Mouse (Mus musculus) MEL (cell line): ENCODE results near the gene Optn. TPM values are rescaled to one million over a fixed set of nuclear protein-coding genes. Genes with fewer than 3 reads are reported as not detected.

ENCODE experiments used
- DNase-seq: peaks from one replicate; pipeline ENCODE4 v3.0.0; 2011; ENCODE audit warnings: low read depth, low spot score
- H3K27ac ChIP-seq: 2 replicates; pipeline ENCODE4 v1.5.1; 2012; ENCODE audit warnings: low read depth, mild to moderate bottlenecking, control low read depth, low read length, moderate library complexity; ENCODE audit not compliant: control insufficient read depth
- H3K27me3 ChIP-seq, 2 experiments: fragments of 150-350 bp in 1 of 2; sonication (generic) in 1 of 2; 2 replicates each; pipeline ENCODE4 v1.6.1; 2012; ENCODE audit warnings: low read length in 2 of 2, mild to moderate bottlenecking in 2 of 2, improper control_type of control experiment in 1 of 2, moderate library complexity in 1 of 2; ENCODE audit not compliant: insufficient read depth in 2 of 2, control insufficient read depth in 1 of 2
- H3K36me3 ChIP-seq, 2 experiments: 2 replicates each; pipeline ENCODE4 v1.6.1; 2012 to 2014; ENCODE audit warnings: low read length in 2 of 2, improper control_type of control experiment in 1 of 2, inconsistent platforms in 1 of 2, mild to moderate bottlenecking in 1 of 2; ENCODE audit not compliant: insufficient read depth in 2 of 2, control insufficient read depth in 1 of 2
- H3K4me1 ChIP-seq, 2 experiments: fragments of 150-350 bp in 1 of 2; sonication (generic) in 1 of 2; 2 replicates each; pipeline ENCODE4 v1.6.1; 2012; ENCODE audit warnings: low read length in 2 of 2, improper control_type of control experiment in 1 of 2, mild to moderate bottlenecking in 1 of 2; ENCODE audit not compliant: insufficient read depth in 2 of 2, control insufficient read depth in 1 of 2
- H3K4me3 ChIP-seq, 2 experiments: fragments of 150-350 bp in 1 of 2; sonication (generic) in 1 of 2; 2 replicates each; pipeline ENCODE4 v1.5.1; 2012; ENCODE audit warnings: low read depth in 2 of 2, low read length in 2 of 2, mild to moderate bottlenecking in 2 of 2, moderate library complexity in 2 of 2, control low read depth in 1 of 2, improper control_type of control experiment in 1 of 2; ENCODE audit not compliant: control insufficient read depth in 1 of 2, insufficient read depth in 1 of 2
- H3K79me2 ChIP-seq: 2 replicates; pipeline ENCODE4 v1.6.1; 2012; ENCODE audit warnings: mild to moderate bottlenecking, low read length, moderate library complexity; ENCODE audit not compliant: control insufficient read depth, poor library complexity, insufficient read depth
- H3K9ac ChIP-seq: 2 replicates; pipeline ENCODE4 v1.6.1; 2012; ENCODE audit warnings: low read depth, mild to moderate bottlenecking, control low read depth, low read length, moderate library complexity; ENCODE audit not compliant: control insufficient read depth, poor library complexity, severe bottlenecking
- H3K9me3 ChIP-seq: fragments of 150-350 bp; sonication (generic); replicated peaks from 2 replicates; pipeline ENCODE4 v1.6.1; 2012; ENCODE audit warnings: mild to moderate bottlenecking, low read length, improper control_type of control experiment, moderate library complexity; ENCODE audit not compliant: insufficient read depth
- CHD1 ChIP-seq: IDR thresholded peaks from 2 replicates; pipeline ENCODE4 v1.6.1; 2012; ENCODE audit warnings: low read depth, mild to moderate bottlenecking, inconsistent platforms, low read length, improper control_type of control experiment
- CHD2 ChIP-seq: IDR thresholded peaks from 2 replicates; pipeline ENCODE4 v1.6.1; 2011; ENCODE audit warnings: low read length, improper control_type of control experiment
- CTCF ChIP-seq, 3 experiments: IDR thresholded peaks in 2 of 3; conservative IDR thresholded peaks in 1 of 3; 2 replicates each; pipeline ENCODE4 v1.5.1; 2011 to 2012; ENCODE audit warnings: low read length in 3 of 3, low read depth in 2 of 3, mild to moderate bottlenecking in 2 of 3, improper control_type of control experiment in 1 of 3, inconsistent platforms in 1 of 3, mixed read lengths in 1 of 3, moderate library complexity in 1 of 3; ENCODE audit not compliant: control insufficient read depth in 1 of 3, insufficient read depth in 1 of 3, poor library complexity in 1 of 3, severe bottlenecking in 1 of 3
- E2F4 ChIP-seq: IDR thresholded peaks from 2 replicates; pipeline ENCODE4 v1.6.1; 2011; ENCODE audit warnings: low read depth, low read length, improper control_type of control experiment, borderline replicate concordance
- EP300 ChIP-seq, 2 experiments: IDR thresholded peaks; 2 replicates each; pipeline ENCODE4 v1.6.1; 2011; ENCODE audit warnings: improper control_type of control experiment in 2 of 2, low read length in 2 of 2, low read depth in 1 of 2, mild to moderate bottlenecking in 1 of 2
- ETS1 ChIP-seq: IDR thresholded peaks from 2 replicates; pipeline ENCODE4 v1.6.1; 2012; ENCODE audit warnings: low read depth, mild to moderate bottlenecking, inconsistent platforms, low read length, improper control_type of control experiment, moderate library complexity
- GABPA ChIP-seq: IDR thresholded peaks from 2 replicates; pipeline ENCODE4 v1.6.1; 2012; ENCODE audit warnings: low read depth, mild to moderate bottlenecking, inconsistent platforms, low read length, improper control_type of control experiment, moderate library complexity
- HCFC1 ChIP-seq: IDR thresholded peaks from 2 replicates; pipeline ENCODE4 v1.6.1; 2012; ENCODE audit warnings: low read depth, mild to moderate bottlenecking, inconsistent platforms, low read length, improper control_type of control experiment, moderate library complexity
- KAT2A ChIP-seq: conservative IDR thresholded peaks from 2 replicates; pipeline ENCODE4 v1.6.1; 2012; ENCODE audit warnings: low read depth, low read length, improper control_type of control experiment, inconsistent platforms
- MAFK ChIP-seq: IDR thresholded peaks from 2 replicates; pipeline ENCODE4 v1.6.1; 2011; ENCODE audit warnings: low read depth, mild to moderate bottlenecking, low read length, improper control_type of control experiment, borderline replicate concordance
- MAX ChIP-seq: IDR thresholded peaks from 2 replicates; pipeline ENCODE4 v1.6.1; 2011; ENCODE audit warnings: low read length, improper control_type of control experiment
- MXI1 ChIP-seq: IDR thresholded peaks from 2 replicates; pipeline ENCODE4 v1.6.1; 2011; ENCODE audit warnings: mild to moderate bottlenecking, low read depth, low read length, improper control_type of control experiment
- NRF1 ChIP-seq: IDR thresholded peaks from 2 replicates; pipeline ENCODE4 v1.6.1; 2014; ENCODE audit warnings: low read depth, mild to moderate bottlenecking, inconsistent platforms, low read length, improper control_type of control experiment, moderate library complexity; ENCODE audit not compliant: poor library complexity, insufficient read depth, severe bottlenecking
- POLR2AphosphoS2 ChIP-seq: IDR thresholded peaks from 2 replicates; pipeline ENCODE4 v1.6.1; 2011; ENCODE audit warnings: low read length, improper control_type of control experiment
- RAD21 ChIP-seq: IDR thresholded peaks from 2 replicates; pipeline ENCODE4 v1.6.1; 2011; ENCODE audit warnings: mild to moderate bottlenecking, low read depth, low read length, improper control_type of control experiment
- SIN3A ChIP-seq: IDR thresholded peaks from 2 replicates; pipeline ENCODE4 v1.6.1; 2012; ENCODE audit warnings: low read length, improper control_type of control experiment, inconsistent platforms
- SMC3 ChIP-seq: IDR thresholded peaks from 2 replicates; pipeline ENCODE4 v1.6.1; 2011; ENCODE audit warnings: low read depth, low read length, improper control_type of control experiment
- TAL1 ChIP-seq: IDR thresholded peaks from 2 replicates; pipeline ENCODE4 v1.6.1; 2012; ENCODE audit warnings: mild to moderate bottlenecking, inconsistent platforms, low read length, moderate library complexity, mixed read lengths
- TBP ChIP-seq: IDR thresholded peaks from 2 replicates; pipeline ENCODE4 v1.8.0; 2011; ENCODE audit warnings: low read depth, low read length, improper control_type of control experiment
- TCF12 ChIP-seq: IDR thresholded peaks from 2 replicates; pipeline ENCODE4 v1.6.1; 2014; ENCODE audit warnings: low read depth, mild to moderate bottlenecking, inconsistent platforms, low read length, improper control_type of control experiment, moderate library complexity
- UBTF ChIP-seq: IDR thresholded peaks from 2 replicates; pipeline ENCODE4 v1.6.1; 2012; ENCODE audit warnings: low read depth, mild to moderate bottlenecking, inconsistent platforms, low read length, improper control_type of control experiment, moderate library complexity, borderline replicate concordance; ENCODE audit not compliant: insufficient read depth
- USF2 ChIP-seq, 2 experiments: IDR thresholded peaks; 2 replicates each; pipeline ENCODE4 v1.6.1; 2011 to 2012; ENCODE audit warnings: improper control_type of control experiment in 2 of 2, low read length in 2 of 2, borderline replicate concordance in 1 of 2, inconsistent platforms in 1 of 2, low read depth in 1 of 2, mild to moderate bottlenecking in 1 of 2; ENCODE audit not compliant: insufficient read depth in 1 of 2
- ZC3H11A ChIP-seq: IDR thresholded peaks from 2 replicates; pipeline ENCODE4 v1.6.1; 2012; ENCODE audit warnings: low read depth, mild to moderate bottlenecking, inconsistent platforms, low read length, improper control_type of control experiment
- ZKSCAN1 ChIP-seq: IDR thresholded peaks from 2 replicates; pipeline ENCODE4 v1.6.1; 2012; ENCODE audit warnings: low read depth, mild to moderate bottlenecking, inconsistent platforms, low read length, improper control_type of control experiment, moderate library complexity
- ZMIZ1 ChIP-seq: IDR thresholded peaks from 2 replicates; pipeline ENCODE4 v1.6.1; 2012; ENCODE audit warnings: low read depth, mild to moderate bottlenecking, inconsistent platforms, low read length, improper control_type of control experiment, moderate library complexity
- ZNF384 ChIP-seq: IDR thresholded peaks from 2 replicates; pipeline ENCODE4 v1.6.1; 2012; ENCODE audit warnings: low read depth, mild to moderate bottlenecking, inconsistent platforms, low read length, improper control_type of control experiment
- polyA plus RNA-seq, 2 experiments: library from polyadenylated mRNA; stranded (reverse) in 1 of 2; unstranded in 1 of 2; fragments of >175 nt in 1 of 2; fragments of >200 nt in 1 of 2; gene quantifications; 2 replicates each; pipeline versions ENCODE4 v1.2.1 to v1.2.4; 2012; ENCODE audit warnings: low replicate concordance in 2 of 2, low read depth in 1 of 2; ENCODE audit not compliant: insufficient read length in 2 of 2, insufficient read depth in 1 of 2, missing spikeins in 1 of 2
- total RNA-seq: library from RNA; depleted of rRNA; stranded (reverse); fragments of 300-350 nt; gene quantifications from 2 replicates; pipeline ENCODE4 v1.2.3, GENCODE M21; 2012

Optn gene
- total and polyA plus RNA-seq, 3 experiments, result 10.9 to 17.0 TPM; not detected in 1

DNA sequence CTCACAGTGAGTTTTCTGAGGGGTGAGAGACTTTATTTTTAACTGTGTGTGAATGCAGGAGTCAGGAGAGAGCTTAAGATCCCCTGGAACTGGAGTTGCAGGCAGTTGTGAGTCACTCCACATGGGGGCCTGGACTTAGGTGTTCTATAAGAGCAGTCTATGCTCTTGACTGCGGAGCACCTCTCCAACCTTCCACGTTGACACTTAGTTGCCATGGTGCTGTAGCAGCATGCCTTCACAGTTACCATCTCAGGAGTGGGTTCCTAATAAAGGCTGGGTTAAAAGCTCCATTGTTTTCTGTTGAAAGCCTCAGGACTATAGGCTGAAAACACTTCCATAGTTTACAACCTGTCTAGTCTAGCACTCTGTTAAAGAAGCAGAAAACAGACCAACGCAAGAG is 26.5 kb downstream of the Optn start:
- peaks cover 7 to 28% of the 10 kb centered on the region in 2 experiments for H3K36me3 ChIP-seq
- TF ChIP-seq MXI1, result no peak
- no peak for TF ChIP-seq SMC3
- no peak for TF ChIP-seq ZMIZ1
- no peak for TF ChIP-seq E2F4
- TF ChIP-seq MAFK, result no peak
- TF ChIP-seq TCF12, result no peak
- no peak for TF ChIP-seq MAX
- TF ChIP-seq NRF1, result no peak
- no peak for TF ChIP-seq ETS1
- no peak for TF ChIP-seq USF2 (IDR thresholded peaks at IDR 0.05; ENCODE audit: borderline replicate concordance in 1 of 2, insufficient read depth in 1 of 2, low read depth in 1 of 2, low read length in 2 of 2)
- TF ChIP-seq POLR2AphosphoS2, result no peak
- TF ChIP-seq CHD1, result no peak
- no peak for TF ChIP-seq ZNF384
- TF ChIP-seq UBTF, result no peak
- no peak for TF ChIP-seq GABPA
- no peak for TF ChIP-seq ZKSCAN1
- TF ChIP-seq HCFC1, result no peak
- no peak for TF ChIP-seq TAL1
- TF ChIP-seq TBP, result no peak
- no peak for TF ChIP-seq KAT2A
- TF ChIP-seq, all 39 proteins: peak for 0
- H3K4me1 ChIP-seq, result peaks cover 21 to 29% of the 10 kb centered on the region in 2 experiments

DNA sequence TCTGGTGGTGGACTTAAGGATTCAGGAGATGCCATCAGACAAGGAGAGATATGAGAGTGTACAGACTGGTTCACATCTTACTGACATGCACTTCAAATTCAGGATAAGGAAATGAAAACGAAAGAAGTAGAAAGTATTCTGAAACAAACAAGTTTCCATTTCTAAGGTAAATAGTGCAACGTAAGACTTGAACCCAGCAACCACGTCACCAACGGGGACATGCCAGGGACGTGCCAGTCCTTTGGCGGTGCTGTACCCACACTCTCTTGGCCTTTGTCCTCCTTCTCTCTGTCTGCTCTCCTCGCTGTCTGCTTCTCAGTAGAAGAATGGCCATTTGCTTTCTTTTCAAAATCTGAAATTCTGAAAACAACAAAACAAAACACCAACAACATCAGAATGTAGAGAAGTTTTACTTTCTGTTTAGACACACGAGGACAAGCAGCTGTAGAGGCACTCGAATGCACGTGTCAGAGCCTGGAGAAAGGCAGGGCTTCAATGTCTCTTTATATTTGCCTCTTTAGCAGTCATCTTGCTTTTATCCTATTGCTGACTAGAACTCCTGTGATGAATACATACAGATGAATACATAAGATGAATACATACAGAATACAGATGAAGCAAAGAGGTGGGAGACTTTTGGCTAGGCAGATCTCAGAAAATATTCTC is 27.3 kb downstream of the Optn start:
- Histone ChIP-seq H3K9ac (no peak overlapping the region), H3K27me3 (no peaks in the 10 kb centered on the region), H3K79me2 (no peaks in the 10 kb centered on the region), H3K4me3 (no peak overlapping the region)
- no peak for TF ChIP-seq SIN3A
- TF ChIP-seq CTCF (IDR thresholded peaks at IDR 0.05 in 2 of 3, conservative IDR thresholded peaks at IDR 0.05 in 1 of 3; ENCODE audit: control insufficient read depth in 1 of 3, insufficient read depth in 1 of 3, low read depth in 2 of 3, low read length in 3 of 3, poor library complexity in 1 of 3, severe bottlenecking in 1 of 3), result no peak
- no peak for TF ChIP-seq EP300 (IDR thresholded peaks at IDR 0.05; ENCODE audit: low read depth in 1 of 2, low read length in 2 of 2)
- TF ChIP-seq CHD2, result no peak
- no peak for TF ChIP-seq RAD21
- TF ChIP-seq TCF12, result no peak
- no peak for TF ChIP-seq ZMIZ1
- no peak for TF ChIP-seq KAT2A
- no peak for TF ChIP-seq CHD1
- TF ChIP-seq ZC3H11A, result no peak
- TF ChIP-seq POLR2AphosphoS2, result no peak
- TF ChIP-seq, all 39 proteins: peak for 0
- H3K36me3 ChIP-seq, result peaks cover 7 to 22% of the 10 kb centered on the region in 2 experiments
- no peak overlapping the region for H3K27ac ChIP-seq
- DNase-seq, result no peak
- H3K9me3 ChIP-seq, result no peaks in the 10 kb centered on the region
- H3K4me1 ChIP-seq, result peaks cover 15 to 21% of the 10 kb centered on the region in 2 experiments

More for the DNA sequence above, 26.5 kb downstream of the Optn start:
- H3K9me3 ChIP-seq, result no peaks in the 10 kb centered on the region
- no peaks in the 10 kb centered on the region for H3K79me2 ChIP-seq
- no peaks in the 10 kb centered on the region for H3K27me3 ChIP-seq
- no peak for DNase-seq
- H3K4me3 ChIP-seq, result no peak overlapping the region
- no peak overlapping the region for H3K9ac ChIP-seq
- no peak overlapping the region for H3K27ac ChIP-seq
